In the genomic region with DNA sequence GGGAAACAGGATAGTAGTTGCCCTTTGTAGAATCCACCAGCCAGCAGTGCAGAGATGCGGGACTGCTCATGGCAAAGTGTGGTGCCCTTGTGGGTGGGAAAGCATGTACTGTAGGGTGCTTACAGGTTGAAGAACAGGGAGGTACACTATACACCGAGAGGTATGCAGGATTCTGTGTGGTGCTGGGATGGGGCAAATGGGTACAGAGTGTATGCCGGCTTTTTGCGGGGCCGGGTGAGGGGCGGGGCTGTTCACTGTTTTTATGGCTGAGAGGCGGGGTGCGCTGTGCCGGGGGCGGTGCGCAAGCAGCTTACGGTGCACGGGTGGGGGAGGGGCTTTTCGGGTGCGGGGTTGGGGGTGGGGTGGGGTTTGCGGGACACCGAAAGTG, we compare ENCODE assay signal across 8 mouse cellular contexts. TPM values are rescaled to one million over a fixed set of nuclear protein-coding genes. Genes with fewer than 3 reads are reported as not detected.
DNase-seq lines count a peak whose midpoint lies in the region; ATAC-seq and TF ChIP-seq lines count a peak whose summit lies in the region.

TSS of gene Mrpl23 (plus strand) at position 16 of the 388 bp plus-strand sequence.

- H3K27ac ChIP-seq in lung, postnatal 0 days (ENCODE audit: low read length), result peak within 1 kb of the TSS; percentile 91
- peak within 1 kb of the TSS; percentile 96 for H3K27ac ChIP-seq in embryonic facial prominence, embryonic 14.5 days (replicated peaks; ENCODE audit: low read depth, low read length)
- peak within 1 kb of the TSS; percentile 75 for H3K27ac ChIP-seq in hindbrain, embryonic 14.5 days
- H3K27ac ChIP-seq in midbrain, embryonic 11.5 days (ENCODE audit: low read depth, low read length), result peak within 1 kb of the TSS; percentile 75; the same call in 1 of the 2 replicates

- H3K36me3 ChIP-seq in lung, postnatal 0 days (ENCODE audit: insufficient read depth, low read length), result no peaks in the 10 kb centered on the region
- 0 out of 2 replicates have a peak, but pooled peaks cover 5% of the 10 kb centered on the region for H3K36me3 ChIP-seq in embryonic facial prominence, embryonic 14.5 days (ENCODE audit: control insufficient read depth, insufficient read depth, low read length)
- peaks cover 10% of the 10 kb centered on the region; the same call in 1 of the 2 replicates for H3K36me3 ChIP-seq in hindbrain, embryonic 14.5 days (replicated peaks; ENCODE audit: control insufficient read depth, insufficient read depth)
- peaks cover 3% of the 10 kb centered on the region; the same call in 1 of the 2 replicates for H3K36me3 ChIP-seq in midbrain, embryonic 11.5 days (ENCODE audit: control insufficient read depth, insufficient read depth, low read length)

- no peak for TF ChIP-seq EP300 in lung, postnatal 0 days (IDR thresholded peaks at IDR 0.05)

- H3K4me1 ChIP-seq in lung, postnatal 0 days (ENCODE audit: insufficient read depth, low read depth, low read length), result peaks cover 8% of the 10 kb centered on the region; the same call in 1 of the 2 replicates
- H3K4me1 ChIP-seq in embryonic facial prominence, embryonic 14.5 days (ENCODE audit: control insufficient read depth, insufficient read depth, low read length), result peaks cover 45% of the 10 kb centered on the region
- peaks cover 16% of the 10 kb centered on the region for H3K4me1 ChIP-seq in hindbrain, embryonic 14.5 days (replicated peaks; ENCODE audit: control insufficient read depth, insufficient read depth, low read length)
- H3K4me1 ChIP-seq in midbrain, embryonic 11.5 days (ENCODE audit: control insufficient read depth, insufficient read depth, low read length), result peaks cover 11% of the 10 kb centered on the region

- no peaks in the 10 kb centered on the region for H3K9me3 ChIP-seq in lung, postnatal 0 days (ENCODE audit: low read length)
- no peaks in the 10 kb centered on the region for H3K9me3 ChIP-seq in embryonic facial prominence, embryonic 14.5 days (ENCODE audit: control insufficient read depth, low read length)
- H3K9me3 ChIP-seq in hindbrain, embryonic 14.5 days (ENCODE audit: control insufficient read depth, low read length), result no peaks in the 10 kb centered on the region
- H3K9me3 ChIP-seq in midbrain, embryonic 11.5 days (ENCODE audit: control insufficient read depth, low read length), result no peaks in the 10 kb centered on the region

- DNase-seq in lung, postnatal 0 days (ENCODE audit: low spot score), result no peak
- no peak for DNase-seq in lung, postnatal 4 days
- no peak for DNase-seq in embryonic facial prominence, embryonic 14.5 days (ENCODE audit: low spot score)
- no peak for DNase-seq in hindbrain, embryonic 14.5 days (ENCODE audit: low spot score)
- DNase-seq in midbrain, embryonic 11.5 days (ENCODE audit: low spot score, missing footprints), result no peak
- no peak for DNase-seq in B cell, adult 2 months
- DNase-seq in adrenal gland, adult 18-20 months (ENCODE audit: low spot score in 2 of 2), result no peak
- no peak for DNase-seq in right cerebral cortex, postnatal 25 days

- H3K4me3 ChIP-seq in lung, postnatal 0 days (ENCODE audit: low read depth, low read length), result peak within 1 kb of the TSS; percentile 76
- peak within 1 kb of the TSS; percentile 61 for H3K4me3 ChIP-seq in embryonic facial prominence, embryonic 14.5 days (ENCODE audit: low read depth, low read length)
- peak within 1 kb of the TSS; percentile 67 for H3K4me3 ChIP-seq in hindbrain, embryonic 14.5 days (replicated peaks; ENCODE audit: low read length)
- peak within 1 kb of the TSS; percentile 70 for H3K4me3 ChIP-seq in midbrain, embryonic 11.5 days (ENCODE audit: low read depth, low read length)

- 3% methylated on average over 17 of the region's 17 CpGs for WGBS in lung, postnatal 0 days
- WGBS in embryonic facial prominence, embryonic 14.5 days, result 9% methylated on average over 10 of the region's 17 CpGs
- 8% methylated on average over 14 of the region's 17 CpGs for WGBS in hindbrain, embryonic 14.5 days
- 8% methylated on average over 17 of the region's 17 CpGs for WGBS in midbrain, embryonic 11.5 days

- peak within 1 kb of the TSS; percentile 65 for H3K9ac ChIP-seq in lung, postnatal 0 days (replicated peaks; ENCODE audit: low read depth)
- H3K9ac ChIP-seq in embryonic facial prominence, embryonic 14.5 days (ENCODE audit: low read depth, low read length), result peak within 1 kb of the TSS; percentile 90
- peak within 1 kb of the TSS; percentile 76 for H3K9ac ChIP-seq in hindbrain, embryonic 14.5 days
- peak within 1 kb of the TSS; percentile 57 for H3K9ac ChIP-seq in midbrain, embryonic 11.5 days (ENCODE audit: low read length)

- peak within 1 kb of the TSS; percentile 79 for H3K4me2 ChIP-seq in lung, postnatal 0 days (replicated peaks; ENCODE audit: low read depth, low read length)
- peak within 1 kb of the TSS; percentile 79 for H3K4me2 ChIP-seq in embryonic facial prominence, embryonic 14.5 days (ENCODE audit: low read depth, low read length)
- peak within 1 kb of the TSS; percentile 72 for H3K4me2 ChIP-seq in hindbrain, embryonic 14.5 days (replicated peaks)
- peak within 1 kb of the TSS; percentile 71 for H3K4me2 ChIP-seq in midbrain, embryonic 11.5 days

- ATAC-seq in lung, postnatal 0 days, result peak; percentile 54
- peak; percentile 60 for ATAC-seq in embryonic facial prominence, embryonic 14.5 days (ENCODE audit: low read depth)
- ATAC-seq in hindbrain, embryonic 14.5 days (ENCODE audit: low FRiP score), result peak; percentile 76
- peak; percentile 74 for ATAC-seq in midbrain, embryonic 11.5 days (ENCODE audit: low FRiP score)

- no peak for TF ChIP-seq CTCF in lung, postnatal 0 days (IDR thresholded peaks at IDR 0.05)

- H3K27me3 ChIP-seq in lung, postnatal 0 days (replicated peaks; ENCODE audit: insufficient read depth, low read length), result no peaks in the 10 kb centered on the region
- H3K27me3 ChIP-seq in embryonic facial prominence, embryonic 14.5 days (replicated peaks; ENCODE audit: control insufficient read depth, insufficient read depth, low read length), result no peaks in the 10 kb centered on the region
- no peaks in the 10 kb centered on the region for H3K27me3 ChIP-seq in hindbrain, embryonic 14.5 days (ENCODE audit: control insufficient read depth, insufficient read depth, low read length)
- H3K27me3 ChIP-seq in midbrain, embryonic 11.5 days (ENCODE audit: control insufficient read depth, insufficient read depth, low read length), result no peaks in the 10 kb centered on the region

RNA-seq across cellular contexts. Expression of gene Mrpl23, which starts in this region (rescaled TPM):
- polyA plus RNA-seq in lung, postnatal 0 days (2015; fragmentation: Nextera tagmentation; extraction: Ambion mirVana), result 15.2 and 15.7 TPM in 2 replicates
- 30.3 and 33.1 TPM in 2 replicates for polyA plus RNA-seq in embryonic facial prominence, embryonic 14.5 days (2014; fragmentation: Nextera tagmentation; extraction: Ambion mirVana)
- 21.6 and 22.9 TPM in 2 replicates for polyA plus RNA-seq in hindbrain, embryonic 14.5 days (2014; fragmentation: Nextera tagmentation; extraction: Ambion mirVana)
- 13.9 and 16.6 TPM in 2 replicates for polyA plus RNA-seq in midbrain, embryonic 11.5 days (2014; fragmentation: Nextera tagmentation; extraction: Ambion mirVana)
- total RNA-seq in adrenal gland, adult 18-20 months (2021), result 1 to 10 TPM; 2.9 to 3.0 TPM
